Mouse (Mus musculus) CD8-positive naive resting alpha-beta T cell, adult 2 months (primary cell): Measurements from ENCODE around the gene Calhm1.

Experiments
- DNase-seq, 2 experiments: peaks; one replicate each; pipeline ENCODE4 v3.0.0; 2022; ENCODE audit warnings: low read depth in 2 of 2, low spot score in 2 of 2

The Calhm1 gene

GRCm38 (mm10) chr19:47144154-47144553, at the start of gene Calhm1:
TSS of gene Calhm1 (minus strand) at chr19:47144254.
- no peak for DNase-seq

- no peak for DNase-seq
These were observed 48.1 kb upstream of the Calhm1 start for GRCm38 (mm10) chr19:47192158-47192557.

- DNase-seq, result no peak
These were observed 44.6 kb upstream of the Calhm1 start for GRCm38 (mm10) chr19:47188515-47189128.

GRCm38 (mm10) chr19:47186514-47187275, 42.6 kb upstream of the Calhm1 start:
- DNase-seq, result no peak

GRCm38 (mm10) chr19:47184736-47185135, 40.7 kb upstream of the Calhm1 start:
- no peak for DNase-seq

GRCm38 (mm10) chr19:47184221-47184620, 40.2 kb upstream of the Calhm1 start:
- no peak for DNase-seq

GRCm38 (mm10) chr19:47180011-47180410, 36.0 kb upstream of the Calhm1 start:
- DNase-seq, result no peak

GRCm38 (mm10) chr19:47179272-47179809, 35.3 kb upstream of the Calhm1 start:
- no peak for DNase-seq

- no peak for DNase-seq
These were observed 34.6 kb upstream of the Calhm1 start, which contains the start of gene Neurl1a for GRCm38 (mm10) chr19:47178431-47179271. TSS of gene Neurl1a (plus strand) at chr19:47178820.

- DNase-seq, result no peak
These were observed 33.9 kb upstream of the Calhm1 start for GRCm38 (mm10) chr19:47178001-47178400.

GRCm38 (mm10) chr19:47176916-47177505, 33.0 kb upstream of the Calhm1 start:
- DNase-seq, result no peak

- DNase-seq, result no peak
These were observed 31.4 kb upstream of the Calhm1 start for GRCm38 (mm10) chr19:47175472-47175871.

GRCm38 (mm10) chr19:47174515-47174914, 30.5 kb upstream of the Calhm1 start:
- no peak for DNase-seq

GRCm38 (mm10) chr19:47168793-47169412, 24.8 kb upstream of the Calhm1 start:
- DNase-seq, result peak; percentile 58 to 77

- peak; percentile 19 to 31 for DNase-seq
These were observed 24.2 kb upstream of the Calhm1 start for GRCm38 (mm10) chr19:47168223-47168622.

- DNase-seq, result no peak
These were observed 23.7 kb upstream of the Calhm1 start for GRCm38 (mm10) chr19:47167617-47168214.

GRCm38 (mm10) chr19:47166758-47167157, 22.7 kb upstream of the Calhm1 start:
- no peak for DNase-seq

- DNase-seq, result no peak
These were observed 19.2 kb upstream of the Calhm1 start for GRCm38 (mm10) chr19:47163176-47163744.

- no peak for DNase-seq
These were observed 17.6 kb upstream of the Calhm1 start for GRCm38 (mm10) chr19:47161669-47162068.

GRCm38 (mm10) chr19:47157664-47158063, 13.6 kb upstream of the Calhm1 start, which contains the start of gene Calhm3:
TSS of gene Calhm3 (minus strand) at chr19:47157764.
- DNase-seq, result no peak
